Mouse (Mus musculus) neural tube, embryonic 15.5 days (tissue): ENCODE data around the gene Snrk. TPM values are rescaled to one million over a fixed set of nuclear protein-coding genes. Genes with fewer than 3 reads are reported as not detected.

Experiments
- ATAC-seq: fragments of 200-750 bp; cut with Nextera tagmentation; 2 replicates; pipeline ENCODE4 v1.8.0; 2017; ENCODE audit warnings: mild to moderate bottlenecking, moderate TSS enrichment, moderate library complexity; ENCODE audit not compliant: low FRiP score
- H3K27ac ChIP-seq: fragments of 300-500 bp; sonication (generic); replicated peaks from 2 replicates; pipeline ENCODE4 v1.5.1; 2015; ENCODE audit warnings: mild to moderate bottlenecking, inconsistent platforms
- H3K27me3 ChIP-seq: fragments of 300-500 bp; sonication (generic); replicated peaks from 2 replicates; pipeline ENCODE4 v1.6.1; 2015; ENCODE audit warnings: inconsistent platforms
- H3K36me3 ChIP-seq: fragments of 300-500 bp; sonication (generic); 2 replicates; pipeline ENCODE4 v1.6.1; 2015; ENCODE audit warnings: inconsistent platforms
- H3K4me1 ChIP-seq: fragments of 300-500 bp; sonication (generic); 2 replicates; pipeline ENCODE4 v1.6.1; 2015; ENCODE audit warnings: inconsistent platforms
- H3K4me2 ChIP-seq: fragments of 300-500 bp; sonication (generic); 2 replicates; pipeline ENCODE4 v1.6.1; 2015; ENCODE audit warnings: inconsistent platforms, mild to moderate bottlenecking, moderate library complexity
- H3K4me3 ChIP-seq: fragments of 300-500 bp; sonication (generic); replicated peaks from 2 replicates; pipeline ENCODE4 v1.5.1; 2015; ENCODE audit warnings: mild to moderate bottlenecking, inconsistent platforms
- H3K9ac ChIP-seq: fragments of 300-500 bp; sonication (generic); replicated peaks from 2 replicates; pipeline ENCODE4 v1.6.1; 2015; ENCODE audit warnings: mild to moderate bottlenecking, inconsistent platforms
- H3K9me3 ChIP-seq: fragments of 300-500 bp; sonication (generic); replicated peaks from 2 replicates; pipeline ENCODE4 v1.6.1; 2016; ENCODE audit warnings: inconsistent platforms
- WGBS: fragments of 180-500 bp; shearing (Covaris S2); methylation state at CpG from one replicate; pipeline ENCODE4 v1.1.7; 2015; ENCODE audit warnings: mixed read lengths; 5-methylcytosine and 5-hydroxymethylcytosine counted together
- polyA plus RNA-seq: library from polyadenylated mRNA; unstranded; fragments of >200 nt; fragmentation: Nextera tagmentation; extraction: Ambion mirVana; gene quantifications from 2 replicates; pipeline ENCODE4 v1.2.1, GENCODE M21; 2015

The Snrk gene
- polyA plus RNA-seq: 74.3 and 76.6 TPM in 2 replicates

GRCm38 (mm10) chr9:122117112-122117616, at the start of gene Snrk:
Gene Snrk, plus strand, starts transcription at chr9:122117266.
- Histone ChIP-seq H3K4me2 (peak within 1 kb of the TSS; percentile 69), H3K4me1 (peaks cover 21% of the 10 kb centered on the region), H3K27me3 (no peaks in the 10 kb centered on the region), H3K9me3 (no peaks in the 10 kb centered on the region), H3K36me3 (no peaks in the 10 kb centered on the region), H3K4me3 (peak within 1 kb of the TSS; percentile 72), H3K9ac (peak within 1 kb of the TSS; percentile 70), H3K27ac (peak within 1 kb of the TSS; percentile 90)
- under 1% methylated on average over 52 of the region's 67 CpGs for WGBS
- peak; percentile 98 for ATAC-seq

GRCm38 (mm10) chr9:122067654-122068053, 49.4 kb upstream of the Snrk start:
- Histone ChIP-seq H3K9ac (no peak overlapping the region), H3K27me3 (no peaks in the 10 kb centered on the region), H3K9me3 (no peaks in the 10 kb centered on the region), H3K27ac (no peak overlapping the region), H3K4me1 (no peaks in the 10 kb centered on the region), H3K36me3 (no peaks in the 10 kb centered on the region), H3K4me2 (no peak overlapping the region), H3K4me3 (no peak overlapping the region)
- ATAC-seq: no peak
- WGBS: 63% methylated on average over 2 of the region's 2 CpGs

GRCm38 (mm10) chr9:122069560-122070174, 47.4 kb upstream of the Snrk start:
- no peak overlapping the region for H3K27ac ChIP-seq
- no peak for ATAC-seq
- H3K4me3 ChIP-seq: no peak overlapping the region
- 82% methylated on average over 11 of the region's 11 CpGs for WGBS
- no peak overlapping the region for H3K4me2 ChIP-seq
- H3K9me3 ChIP-seq: no peaks in the 10 kb centered on the region
- no peaks in the 10 kb centered on the region for H3K27me3 ChIP-seq
- no peaks in the 10 kb centered on the region for H3K36me3 ChIP-seq
- no peak overlapping the region for H3K9ac ChIP-seq
- H3K4me1 ChIP-seq: no peaks in the 10 kb centered on the region

- no peak overlapping the region for H3K27ac ChIP-seq
- no peak overlapping the region for H3K4me3 ChIP-seq
- no peaks in the 10 kb centered on the region for H3K36me3 ChIP-seq
- no peak overlapping the region for H3K4me2 ChIP-seq
- no peak for ATAC-seq
- WGBS: 52% methylated on average over 2 of the region's 2 CpGs
- H3K4me1 ChIP-seq: no peaks in the 10 kb centered on the region
- H3K27me3 ChIP-seq: no peaks in the 10 kb centered on the region
- H3K9ac ChIP-seq: no peak overlapping the region
- no peaks in the 10 kb centered on the region for H3K9me3 ChIP-seq
These were observed 43.1 kb upstream of the Snrk start for GRCm38 (mm10) chr9:122073980-122074379.

- H3K36me3 ChIP-seq: no peaks in the 10 kb centered on the region
- ATAC-seq: no peak
- no peak overlapping the region for H3K4me3 ChIP-seq
- WGBS: 93% methylated on average over 13 of the region's 13 CpGs
- H3K4me2 ChIP-seq: no peak overlapping the region
- H3K27ac ChIP-seq: no peak overlapping the region
- H3K9me3 ChIP-seq: no peaks in the 10 kb centered on the region
- no peaks in the 10 kb centered on the region for H3K4me1 ChIP-seq
- H3K9ac ChIP-seq: no peak overlapping the region
- H3K27me3 ChIP-seq: no peaks in the 10 kb centered on the region
These were observed 42.5 kb upstream of the Snrk start for GRCm38 (mm10) chr9:122074575-122074974.

GRCm38 (mm10) chr9:122078456-122078855, 38.6 kb upstream of the Snrk start:
- Histone ChIP-seq H3K27ac (no peak overlapping the region), H3K4me1 (no peaks in the 10 kb centered on the region), H3K36me3 (no peaks in the 10 kb centered on the region), H3K4me2 (no peak overlapping the region), H3K9ac (no peak overlapping the region), H3K9me3 (no peaks in the 10 kb centered on the region), H3K4me3 (no peak overlapping the region), H3K27me3 (no peaks in the 10 kb centered on the region)
- no peak for ATAC-seq
- 71% methylated on average over 5 of the region's 5 CpGs for WGBS

- ATAC-seq: no peak
- Histone ChIP-seq H3K4me1 (0 out of 2 replicates have a peak, but pooled peaks cover 10% of the 10 kb centered on the region), H3K9me3 (no peaks in the 10 kb centered on the region), H3K9ac (no peak overlapping the region), H3K36me3 (no peaks in the 10 kb centered on the region), H3K4me2 (no peak overlapping the region), H3K27ac (peak overlapping the region; percentile 33; the same call in 1 of the 2 replicates), H3K4me3 (no peak overlapping the region), H3K27me3 (no peaks in the 10 kb centered on the region)
- WGBS: 33% methylated on average over 4 of the region's 4 CpGs
These were observed 33.4 kb upstream of the Snrk start for GRCm38 (mm10) chr9:122083698-122084097.

GRCm38 (mm10) chr9:122084175-122084574, 32.9 kb upstream of the Snrk start:
- H3K27me3 ChIP-seq: no peaks in the 10 kb centered on the region
- no peak for ATAC-seq
- H3K4me2 ChIP-seq: no peak overlapping the region
- peak overlapping the region; percentile 46 for H3K27ac ChIP-seq
- H3K36me3 ChIP-seq: no peaks in the 10 kb centered on the region
- H3K4me1 ChIP-seq: 0 out of 2 replicates have a peak, but pooled peaks cover 10% of the 10 kb centered on the region
- 36% methylated on average over 4 of the region's 4 CpGs for WGBS
- no peak overlapping the region for H3K4me3 ChIP-seq
- H3K9me3 ChIP-seq: no peaks in the 10 kb centered on the region
- H3K9ac ChIP-seq: no peak overlapping the region

- Histone ChIP-seq H3K9ac (no peak overlapping the region), H3K27ac (peak overlapping the region; percentile 46), H3K36me3 (no peaks in the 10 kb centered on the region), H3K4me2 (no peak overlapping the region), H3K4me3 (no peak overlapping the region), H3K27me3 (no peaks in the 10 kb centered on the region), H3K9me3 (no peaks in the 10 kb centered on the region), H3K4me1 (0 out of 2 replicates have a peak, but pooled peaks cover 10% of the 10 kb centered on the region)
- 75% methylated on average over 4 of the region's 4 CpGs for WGBS
- ATAC-seq: no peak
These were observed 32.4 kb upstream of the Snrk start for GRCm38 (mm10) chr9:122084636-122085035.

GRCm38 (mm10) chr9:122085055-122085454, 32.0 kb upstream of the Snrk start:
- 0 out of 2 replicates have a peak, but pooled peaks cover 10% of the 10 kb centered on the region for H3K4me1 ChIP-seq
- 36% methylated on average over 6 of the region's 6 CpGs for WGBS
- no peak overlapping the region for H3K9ac ChIP-seq
- H3K9me3 ChIP-seq: no peaks in the 10 kb centered on the region
- no peak overlapping the region for H3K4me3 ChIP-seq
- no peaks in the 10 kb centered on the region for H3K36me3 ChIP-seq
- H3K27me3 ChIP-seq: no peaks in the 10 kb centered on the region
- no peak for ATAC-seq
- peak overlapping the region; percentile 46 for H3K27ac ChIP-seq
- H3K4me2 ChIP-seq: no peak overlapping the region

- no peaks in the 10 kb centered on the region for H3K36me3 ChIP-seq
- no peaks in the 10 kb centered on the region for H3K27me3 ChIP-seq
- H3K4me2 ChIP-seq: no peak overlapping the region
- no peak for ATAC-seq
- 0 out of 2 replicates have a peak, but pooled peaks cover 10% of the 10 kb centered on the region for H3K4me1 ChIP-seq
- H3K9me3 ChIP-seq: no peaks in the 10 kb centered on the region
- peak overlapping the region; percentile 46; the same call in 1 of the 2 replicates for H3K27ac ChIP-seq
- 68% methylated on average over 3 of the region's 3 CpGs for WGBS
- H3K9ac ChIP-seq: no peak overlapping the region
- no peak overlapping the region for H3K4me3 ChIP-seq
These were observed 31.4 kb upstream of the Snrk start for GRCm38 (mm10) chr9:122085550-122086205.

GRCm38 (mm10) chr9:122087086-122087485, 30.0 kb upstream of the Snrk start:
- ATAC-seq: no peak
- Histone ChIP-seq H3K9ac (no peak overlapping the region), H3K4me3 (no peak overlapping the region), H3K9me3 (no peaks in the 10 kb centered on the region), H3K4me1 (0 out of 2 replicates have a peak, but pooled peaks cover 10% of the 10 kb centered on the region), H3K36me3 (no peaks in the 10 kb centered on the region), H3K27ac (no peak overlapping the region), H3K27me3 (no peaks in the 10 kb centered on the region), H3K4me2 (no peak overlapping the region)
- 94% methylated on average over 6 of the region's 6 CpGs for WGBS
